Mouse (Mus musculus): ENCODE data around the gene Vmn2r100.

Gene Vmn2r100

DNA sequence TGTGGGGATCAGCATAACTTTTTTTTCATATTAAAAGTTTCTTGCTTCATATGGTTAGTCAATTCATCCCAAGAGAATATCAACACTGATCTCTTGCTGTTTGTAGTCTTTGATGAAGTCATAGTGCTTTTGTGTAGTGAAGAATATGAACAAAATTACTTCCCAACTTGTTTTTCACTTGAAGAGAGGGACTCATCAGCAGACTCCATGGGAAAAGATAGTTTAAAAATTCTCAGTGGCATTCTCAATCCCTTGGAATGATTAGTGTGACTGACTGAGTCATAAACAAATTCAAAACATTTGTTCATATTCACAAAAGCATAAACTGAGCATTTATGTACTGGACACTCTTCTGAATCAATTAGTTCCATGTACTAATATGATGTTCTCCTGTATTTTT, at the start of gene Vmn2r100:
Vmn2r100 (plus strand) TSS at position 301 of the 400 bp plus-strand sequence.
- no peak for DNase-seq

DNA sequence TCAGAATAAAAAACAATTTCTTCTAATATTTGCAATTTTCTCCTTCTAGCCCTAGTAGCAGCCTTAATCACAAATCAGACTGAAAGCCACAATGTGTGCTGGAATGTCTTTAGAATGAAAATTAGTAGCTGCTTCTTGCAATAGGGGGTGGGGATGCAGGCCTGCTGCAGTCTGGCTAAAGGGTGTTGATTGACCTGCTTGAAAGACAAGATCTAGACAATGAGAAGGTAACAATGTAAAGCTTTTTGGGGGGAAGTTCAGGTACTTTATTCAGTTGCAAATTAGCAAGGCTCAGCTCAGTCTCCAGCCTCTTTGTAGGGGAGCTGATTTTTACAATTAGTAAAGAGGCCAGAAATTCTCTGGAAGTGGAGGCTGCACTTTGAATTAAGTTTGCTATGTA, 21.7 kb upstream of the Vmn2r100 start:
- no peak for DNase-seq

DNA sequence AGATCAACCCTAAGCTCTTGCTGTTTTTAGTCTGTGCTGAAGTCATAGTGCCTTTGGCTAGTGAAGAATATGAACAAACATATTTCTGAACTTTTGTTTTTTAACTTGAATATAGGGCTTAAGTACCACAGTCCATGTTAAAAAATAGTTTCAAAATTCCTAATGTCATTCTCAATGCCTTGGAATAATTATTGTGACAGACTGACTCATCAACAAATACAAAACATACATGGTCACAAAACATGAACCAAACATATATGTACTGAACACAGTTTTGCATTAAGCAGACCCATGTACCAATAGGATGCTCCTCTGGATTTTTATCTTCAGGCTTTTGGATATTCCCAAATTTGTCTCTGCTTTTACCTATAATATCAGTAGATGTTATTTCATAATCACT, 72.4 kb downstream of the Vmn2r100 start, which contains the start of gene Vmn2r101:
Vmn2r101 (plus strand) TSS at position 301 of the 400 bp plus-strand sequence.
- no peak for DNase-seq

All from lung, postnatal 10 days (tissue).